Mouse (Mus musculus) olfactory bulb, adult 2 months (tissue): Measurements from ENCODE around the gene Cptp. TPM values are rescaled to one million over a fixed set of nuclear protein-coding genes. Genes with fewer than 3 reads are reported as not detected.
A peak's percentile ranks its signal among the peaks of the same experiment; 100 is the strongest.

Source experiments
- H3K27ac ChIP-seq: fragments of 200-500 bp; 2 replicates; pipeline ENCODE4 v1.5.1; 2012; ENCODE audit warnings: low read depth, low read length; ENCODE audit not compliant: insufficient read depth
- H3K4me1 ChIP-seq: fragments of 200-500 bp; 2 replicates; pipeline ENCODE4 v1.6.1; 2012; ENCODE audit warnings: low read length; ENCODE audit not compliant: control insufficient read depth, insufficient read depth
- H3K4me3 ChIP-seq: fragments of 200-500 bp; 2 replicates; pipeline ENCODE4 v1.5.1; 2012; ENCODE audit warnings: mild to moderate bottlenecking, low read depth, low read length, moderate library complexity; ENCODE audit not compliant: insufficient read depth
- CTCF ChIP-seq: fragments of 200-500 bp; IDR thresholded peaks from 2 replicates; pipeline ENCODE4 v1.5.1; 2012; ENCODE audit warnings: low read depth, mild to moderate bottlenecking, low read length, moderate library complexity; ENCODE audit not compliant: insufficient read depth
- POLR2A ChIP-seq: fragments of 200-500 bp; IDR thresholded peaks from 2 replicates; pipeline ENCODE4 v1.6.1; 2012; ENCODE audit warnings: mild to moderate bottlenecking, low read depth, low read length, moderate library complexity; ENCODE audit not compliant: insufficient read depth
- WGBS: fragments of 180-500 bp; shearing (Covaris S2); methylation state at CpG from one replicate; pipeline ENCODE4 v1.1.7; 2018; 5-methylcytosine and 5-hydroxymethylcytosine counted together
- polyA plus RNA-seq: library from polyadenylated mRNA; stranded (reverse); fragments of >200 nt; gene quantifications from 2 replicates; pipeline ENCODE4 v1.2.4, GENCODE M21; 2012; ENCODE audit warnings: low replicate concordance; ENCODE audit not compliant: missing spikeins, insufficient read depth, insufficient read length

Cptp gene
- polyA plus RNA-seq, 1 experiment = not detected

DNA sequence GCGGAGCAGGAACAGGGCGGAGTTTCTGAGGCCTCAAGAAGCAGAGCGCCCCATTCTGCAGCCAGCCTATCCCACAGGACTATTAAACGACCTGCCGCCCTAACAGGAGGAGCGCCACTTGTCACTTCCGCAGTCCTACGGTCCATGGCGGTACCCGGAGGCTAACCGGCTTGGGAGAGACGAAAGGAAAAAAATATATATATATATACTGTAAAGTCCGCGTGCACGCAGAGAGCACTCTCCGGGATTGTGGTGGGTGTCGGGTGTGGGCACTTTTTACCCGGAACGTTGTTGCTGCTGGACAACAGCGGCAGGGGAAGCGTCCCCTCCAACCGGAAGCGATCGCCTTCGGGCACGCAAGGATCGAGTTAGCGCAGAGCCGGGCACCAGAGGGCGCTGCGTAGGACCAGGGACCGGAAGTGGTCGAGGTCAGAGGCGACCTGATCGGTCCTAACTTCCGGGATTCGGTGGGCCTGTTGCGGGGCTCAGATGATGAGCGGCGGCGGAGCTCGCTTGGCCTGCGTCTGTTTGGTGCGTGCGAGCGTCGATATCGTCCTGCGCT lies 38.0 kb downstream of the Cptp start, which contains the start of gene Aurkaip1:
Gene Aurkaip1, plus strand, starts transcription at position 68 of the 562 bp plus-strand sequence.
- TF ChIP-seq POLR2A (peak; percentile 12), CTCF (peak; percentile 41; the same call in 1 of the 2 replicates)
- under 1% methylated on average over 49 of the region's 49 CpGs for WGBS
- Histone ChIP-seq H3K4me3 (peak within 1 kb of the TSS; percentile 70), H3K27ac (peak within 1 kb of the TSS; percentile 65; the same call in 1 of the 2 replicates), H3K4me1 (peaks cover 15% of the 10 kb centered on the region)

- Histone ChIP-seq H3K27ac (no peak overlapping the region), H3K4me1 (peaks cover 15% of the 10 kb centered on the region), H3K4me3 (no peak overlapping the region; the same call in 1 of the 2 replicates)
- TF ChIP-seq POLR2A (no peak), CTCF (no peak)
- 52% methylated on average over 8 of the region's 8 CpGs for WGBS
These were observed 38.6 kb downstream of the Cptp start for GRCm38 (mm10) chr4:155830596-155830995.

- H3K4me1 ChIP-seq = peaks cover 15% of the 10 kb centered on the region
- no peak for TF ChIP-seq CTCF
- TF ChIP-seq POLR2A = no peak
- no peak overlapping the region for H3K4me3 ChIP-seq
- 89% methylated on average over 4 of the region's 4 CpGs for WGBS
- no peak overlapping the region for H3K27ac ChIP-seq
These were observed 39.4 kb downstream of the Cptp start for GRCm38 (mm10) chr4:155829866-155830265.

DNA sequence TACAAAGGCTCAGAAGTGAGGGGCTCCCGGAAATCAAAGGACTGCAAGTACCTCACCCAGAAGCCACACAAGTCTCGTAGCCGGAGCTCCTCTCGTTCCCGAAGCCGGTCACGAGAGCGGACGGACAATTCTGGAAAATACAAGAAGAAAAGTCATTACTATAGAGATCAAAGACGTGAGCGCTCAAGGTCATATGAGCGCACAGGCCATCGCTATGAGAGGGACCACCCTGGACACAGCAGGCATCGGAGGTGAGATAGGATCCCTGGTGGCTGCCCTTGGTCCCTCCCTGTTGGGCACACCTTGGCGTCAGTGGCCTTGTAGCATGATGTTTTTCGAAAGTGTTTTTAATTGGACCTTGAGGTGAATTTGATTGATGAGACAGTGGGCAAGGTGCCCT lies 45.8 kb downstream of the Cptp start:
- Histone ChIP-seq H3K4me1 (0 out of 2 replicates have a peak, but pooled peaks cover 3% of the 10 kb centered on the region), H3K4me3 (no peak overlapping the region), H3K27ac (no peak overlapping the region)
- WGBS = 94% methylated on average over 16 of the region's 16 CpGs
- no peak for TF ChIP-seq POLR2A
- TF ChIP-seq CTCF = no peak

DNA sequence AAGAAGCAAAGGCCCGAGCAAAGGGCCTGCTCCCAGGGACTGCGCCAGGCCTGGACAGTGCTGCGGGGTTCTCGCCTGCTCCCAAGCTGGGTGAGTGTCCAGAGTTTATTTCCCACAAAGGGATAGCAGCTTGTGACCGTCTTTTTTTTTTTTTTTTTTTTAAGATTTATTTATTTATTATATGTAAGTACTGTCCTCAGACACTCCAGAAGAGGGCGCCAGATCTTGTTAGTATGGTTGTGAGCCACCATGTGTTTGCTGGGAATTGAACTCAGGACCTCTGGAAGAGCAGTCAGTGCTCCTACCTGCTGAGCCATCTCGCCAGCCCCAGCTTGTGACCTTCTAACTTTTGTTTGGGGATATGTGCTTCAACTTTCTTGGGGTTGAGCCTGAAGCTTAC lies 48.2 kb downstream of the Cptp start:
- no peak overlapping the region for H3K4me3 ChIP-seq
- TF ChIP-seq CTCF (no peak), POLR2A (no peak)
- H3K27ac ChIP-seq = no peak overlapping the region
- 0 out of 2 replicates have a peak, but pooled peaks cover 3% of the 10 kb centered on the region for H3K4me1 ChIP-seq
- 73% methylated on average over 7 of the region's 7 CpGs for WGBS

- WGBS = 57% methylated on average over 4 of the region's 4 CpGs
These were observed 51.7 kb downstream of the Cptp start for GRCm38 (mm10) chr4:155817533-155817932.

More at GRCm38 (mm10) chr4:155817533-155817932, 51.7 kb downstream of the Cptp start:
- H3K4me3 ChIP-seq = no peak overlapping the region
- H3K4me1 ChIP-seq = no peaks in the 10 kb centered on the region
- no peak overlapping the region for H3K27ac ChIP-seq
- no peak for TF ChIP-seq CTCF

Other genes starting within 250 kb of the Cptp start
- 145 TPM in 1 of 2 replicates, not detected in the other for gene Cdk11b, start 244.6 kb downstream of the Cptp start, polyA plus RNA-seq
- gene Gm10563, start 224.0 kb downstream of the Cptp start, polyA plus RNA-seq = not detected in 2 replicates
- gene Mmp23, start 216.1 kb downstream of the Cptp start, polyA plus RNA-seq = not detected in 2 replicates
- gene Mib2, start 200.2 kb downstream of the Cptp start, polyA plus RNA-seq = not detected in 2 replicates
- not detected in 2 replicates for gene Fndc10, start 175.1 kb downstream of the Cptp start, polyA plus RNA-seq
- not detected in 2 replicates for gene Ssu72, start 164.6 kb downstream of the Cptp start, polyA plus RNA-seq
- gene Tmem240, start 134.6 kb downstream of the Cptp start, polyA plus RNA-seq = not detected in 2 replicates
- not detected in 2 replicates for gene Atad3a, start 108.3 kb downstream of the Cptp start, polyA plus RNA-seq
- not detected in 2 replicates for gene Vwa1, start 94.7 kb downstream of the Cptp start, polyA plus RNA-seq
- gene Tmem88b, start 83.6 kb downstream of the Cptp start, polyA plus RNA-seq = not detected in 2 replicates
- gene Ankrd65, start 79.0 kb downstream of the Cptp start, polyA plus RNA-seq = not detected in 2 replicates
- gene Mrpl20, start 66.6 kb downstream of the Cptp start, polyA plus RNA-seq = not detected in 2 replicates
- 186 and 258 TPM in 2 replicates for gene Ccnl2, start 57.0 kb downstream of the Cptp start, polyA plus RNA-seq
- not detected in 2 replicates for gene Aurkaip1, start 38.2 kb downstream of the Cptp start, polyA plus RNA-seq
- not detected in 2 replicates for gene Mxra8, start 29.8 kb downstream of the Cptp start, polyA plus RNA-seq
- not detected in 2 replicates for gene Dvl1, start 22.0 kb downstream of the Cptp start, polyA plus RNA-seq
- gene Tas1r3, start 6.1 kb downstream of the Cptp start, polyA plus RNA-seq = not detected in 2 replicates
- not detected in 2 replicates for gene Ints11, start 106 bp upstream of the Cptp start, polyA plus RNA-seq
- gene Pusl1, start 22.3 kb upstream of the Cptp start, polyA plus RNA-seq = not detected in 2 replicates
- not detected in 2 replicates for gene Acap3, start 22.4 kb upstream of the Cptp start, polyA plus RNA-seq
- gene Ube2j2, start 74.4 kb upstream of the Cptp start, polyA plus RNA-seq = not detected in 2 replicates
- gene C1qtnf12, start 92.9 kb upstream of the Cptp start, polyA plus RNA-seq = not detected in 2 replicates
- not detected in 2 replicates for gene B3galt6, start 123.2 kb upstream of the Cptp start, polyA plus RNA-seq
- 218 TPM in 1 of 2 replicates, not detected in the other for gene Sdf4, start 123.4 kb upstream of the Cptp start, polyA plus RNA-seq
- gene Tnfrsf4, start 144.4 kb upstream of the Cptp start, polyA plus RNA-seq = not detected in 2 replicates
- not detected in 2 replicates for gene Tnfrsf18, start 156.7 kb upstream of the Cptp start, polyA plus RNA-seq
- not detected in 2 replicates for gene Ttll10, start 190.0 kb upstream of the Cptp start, polyA plus RNA-seq
- gene 9430015G10Rik, start 240.5 kb upstream of the Cptp start, polyA plus RNA-seq = not detected in 2 replicates